ENCODE assay signal across 12 mouse cellular contexts in genomic region chr2:122297271-122298095, GRCm38 (mm10). TPM values are rescaled to one million over a fixed set of nuclear protein-coding genes. Genes with fewer than 3 reads are reported as not detected.
A peak's percentile ranks its signal among the peaks of the same experiment; 100 is the strongest.
DNase-seq lines count a peak whose midpoint lies in the region; ATAC-seq lines count a peak whose summit lies in the region.
"Had no signal": no experiment of that assay in that cellular context is flagged by ENCODE, and none has a peak within 500 bp of the region (broad histone marks: within the 10 kb centered on the region; RNA-seq: fewer than 3 reads in every experiment).

No protein-coding gene starts in this region.

- no peak overlapping the region for H3K27ac ChIP-seq in heart, embryonic 12.5 days (ENCODE audit: poor library complexity, severe bottlenecking)
- no peak overlapping the region for H3K27ac ChIP-seq in embryonic facial prominence, embryonic 10.5 days (replicated peaks)
- no peak overlapping the region for H3K27ac ChIP-seq in intestine, embryonic 14.5 days (ENCODE audit: low read depth)
- no peak overlapping the region for H3K27ac ChIP-seq in neural tube, embryonic 13.5 days (replicated peaks)

- no peak overlapping the region for H3K9ac ChIP-seq in heart, embryonic 12.5 days
- H3K9ac ChIP-seq in intestine, embryonic 14.5 days (ENCODE audit: low read length): no peak overlapping the region
- H3K9ac ChIP-seq in neural tube, embryonic 13.5 days: peak overlapping the region; percentile 26; the same call in 1 of the 2 replicates

- H3K4me3 ChIP-seq in heart, embryonic 12.5 days: peak overlapping the region; percentile 36
- H3K4me3 ChIP-seq in embryonic facial prominence, embryonic 10.5 days: peak overlapping the region; percentile 36
- H3K4me3 ChIP-seq in intestine, embryonic 14.5 days (ENCODE audit: low read depth, low read length): no peak overlapping the region; the same call in 1 of the 2 replicates
- peak overlapping the region; percentile 20 for H3K4me3 ChIP-seq in neural tube, embryonic 13.5 days
- H3K4me3 ChIP-seq: erythroblast, embryonic 14.5 days had no signal

- no peak for ATAC-seq in heart, embryonic 12.5 days (ENCODE audit: insufficient number of reproducible peaks, low FRiP score)
- no peak for ATAC-seq in intestine, embryonic 14.5 days (replicated peaks; ENCODE audit: low FRiP score, low TSS enrichment, low read depth)
- ATAC-seq in neural tube, embryonic 13.5 days (ENCODE audit: low read depth): no peak
- ATAC-seq in frontal cortex, adult (ENCODE audit: low TSS enrichment): no peak

- WGBS in heart, embryonic 12.5 days: 1% methylated on average over 35 of the region's 35 CpGs
- WGBS in embryonic facial prominence, embryonic 10.5 days: 1% methylated on average over 35 of the region's 35 CpGs
- WGBS in intestine, embryonic 14.5 days: 1% methylated on average over 35 of the region's 35 CpGs
- WGBS in neural tube, embryonic 13.5 days: 1% methylated on average over 35 of the region's 35 CpGs

- DNase-seq in heart, adult 9 months (ENCODE audit: low spot score in 2 of 2): no peak
- peak; percentile 55 for DNase-seq in embryonic facial prominence, embryonic 10.5 days (ENCODE audit: low spot score)
- DNase-seq in intestine, embryonic 14.5 days (ENCODE audit: low spot score): peak; percentile 58
- DNase-seq in frontal cortex, postnatal 14 days (ENCODE audit: low spot score in 2 of 2): no peak
- no peak for DNase-seq in right cerebral cortex, postnatal 25 days
- DNase-seq: kidney, postnatal 36 days; thymus, postnatal 36 days had no signal

- peak overlapping the region; percentile 65 for H3K4me2 ChIP-seq in heart, embryonic 12.5 days
- peak overlapping the region; percentile 26; the same call in 1 of the 2 replicates for H3K4me2 ChIP-seq in intestine, embryonic 14.5 days (ENCODE audit: low read length)
- peak overlapping the region; percentile 39 for H3K4me2 ChIP-seq in neural tube, embryonic 13.5 days

- H3K27me3 ChIP-seq in heart, embryonic 12.5 days (replicated peaks): peaks cover 96% of the 10 kb centered on the region
- H3K27me3 ChIP-seq in embryonic facial prominence, embryonic 10.5 days (replicated peaks; ENCODE audit: low read depth, poor library complexity, severe bottlenecking): peaks cover 98% of the 10 kb centered on the region
- H3K27me3 ChIP-seq in intestine, embryonic 14.5 days (replicated peaks; ENCODE audit: control insufficient read depth, insufficient read depth, low read length): peaks cover 83% of the 10 kb centered on the region
- H3K27me3 ChIP-seq in neural tube, embryonic 13.5 days: peaks cover 100% of the 10 kb centered on the region

- peaks cover 40% of the 10 kb centered on the region for H3K4me1 ChIP-seq in heart, embryonic 12.5 days (replicated peaks)
- peaks cover 48% of the 10 kb centered on the region for H3K4me1 ChIP-seq in embryonic facial prominence, embryonic 10.5 days
- peaks cover 11% of the 10 kb centered on the region for H3K4me1 ChIP-seq in intestine, embryonic 14.5 days (replicated peaks; ENCODE audit: control insufficient read depth, insufficient read depth, low read length)
- peaks cover 40% of the 10 kb centered on the region for H3K4me1 ChIP-seq in neural tube, embryonic 13.5 days (replicated peaks)

- H3K9me3 ChIP-seq in heart, embryonic 12.5 days (replicated peaks): no peaks in the 10 kb centered on the region
- no peaks in the 10 kb centered on the region for H3K9me3 ChIP-seq in embryonic facial prominence, embryonic 10.5 days
- H3K9me3 ChIP-seq in intestine, embryonic 14.5 days (ENCODE audit: control insufficient read depth, low read length): no peaks in the 10 kb centered on the region
- no peaks in the 10 kb centered on the region for H3K9me3 ChIP-seq in neural tube, embryonic 13.5 days

- H3K36me3 ChIP-seq in heart, embryonic 12.5 days: no peaks in the 10 kb centered on the region
- H3K36me3 ChIP-seq in embryonic facial prominence, embryonic 10.5 days (replicated peaks): no peaks in the 10 kb centered on the region
- H3K36me3 ChIP-seq in intestine, embryonic 14.5 days (ENCODE audit: control insufficient read depth, insufficient read depth, low read length): no peaks in the 10 kb centered on the region
- no peaks in the 10 kb centered on the region for H3K36me3 ChIP-seq in neural tube, embryonic 13.5 days

RNA-seq across cellular contexts. Expression of gene Duox2, which starts 0.8 kb away (rescaled TPM):
- 0.13 TPM in 2 replicates for polyA plus RNA-seq in heart, embryonic 12.5 days (2016; fragmentation: Nextera tagmentation; extraction: Ambion mirVana)
- not detected in 2 replicates for polyA plus RNA-seq in embryonic facial prominence, embryonic 10.5 days (2016; fragmentation: Nextera tagmentation; extraction: Ambion mirVana)
- 0.09 and 0.12 TPM in 2 replicates for polyA plus RNA-seq in intestine, embryonic 14.5 days (2014; fragmentation: Nextera tagmentation; extraction: Ambion mirVana)
- not detected in 2 replicates for polyA plus RNA-seq in neural tube, embryonic 13.5 days (2015; fragmentation: Nextera tagmentation; extraction: Ambion mirVana)
- polyA plus RNA-seq: erythroblast, embryonic 14.5 days had no signal

RNA-seq across cellular contexts. Expression of gene Duoxa2, which starts 1.2 kb away (rescaled TPM):
- not detected in 2 replicates for polyA plus RNA-seq in heart, embryonic 12.5 days (2016; fragmentation: Nextera tagmentation; extraction: Ambion mirVana)
- polyA plus RNA-seq in embryonic facial prominence, embryonic 10.5 days (2016; fragmentation: Nextera tagmentation; extraction: Ambion mirVana): 0.09 TPM in 1 of 2 replicates, not detected in the other
- polyA plus RNA-seq in intestine, embryonic 14.5 days (2014; fragmentation: Nextera tagmentation; extraction: Ambion mirVana): 0.18 TPM in 1 of 2 replicates, not detected in the other
- polyA plus RNA-seq in neural tube, embryonic 13.5 days (2015; fragmentation: Nextera tagmentation; extraction: Ambion mirVana): not detected in 2 replicates
- polyA plus RNA-seq: C2C12; erythroblast, embryonic 14.5 days had no signal

RNA-seq across cellular contexts. Expression of gene Duoxa1, which starts 16.0 kb away (rescaled TPM):
- polyA plus RNA-seq in heart, embryonic 12.5 days (2016; fragmentation: Nextera tagmentation; extraction: Ambion mirVana): not detected in 2 replicates
- 0.27 TPM in 1 of 2 replicates, not detected in the other for polyA plus RNA-seq in embryonic facial prominence, embryonic 10.5 days (2016; fragmentation: Nextera tagmentation; extraction: Ambion mirVana)
- polyA plus RNA-seq in intestine, embryonic 14.5 days (2014; fragmentation: Nextera tagmentation; extraction: Ambion mirVana): not detected in 2 replicates
- polyA plus RNA-seq in neural tube, embryonic 13.5 days (2015; fragmentation: Nextera tagmentation; extraction: Ambion mirVana): 0.29 TPM in 1 of 2 replicates, not detected in the other
- polyA plus RNA-seq: erythroblast, embryonic 14.5 days had no signal

RNA-seq across cellular contexts. Expression of gene Duox1, which starts 18.0 kb away (rescaled TPM):
- polyA plus RNA-seq in heart, embryonic 12.5 days (2016; fragmentation: Nextera tagmentation; extraction: Ambion mirVana): 0.04 and 0.05 TPM in 2 replicates
- 0.07 TPM in 1 of 2 replicates, not detected in the other for polyA plus RNA-seq in embryonic facial prominence, embryonic 10.5 days (2016; fragmentation: Nextera tagmentation; extraction: Ambion mirVana)
- 0.05 TPM in 1 of 2 replicates, not detected in the other for polyA plus RNA-seq in intestine, embryonic 14.5 days (2014; fragmentation: Nextera tagmentation; extraction: Ambion mirVana)
- polyA plus RNA-seq in neural tube, embryonic 13.5 days (2015; fragmentation: Nextera tagmentation; extraction: Ambion mirVana): 0.06 and 0.13 TPM in 2 replicates
- polyA plus RNA-seq: erythroblast, embryonic 14.5 days had no signal

Comparison
In these comparisons a context has a peak if more than half of its experiments do, and no peak if none do; other contexts are left out.
1. DNase-seq: peak in embryonic facial prominence, embryonic 10.5 days (single experiment) and intestine, embryonic 14.5 days (single experiment); none in heart, adult 9 months (0 of 2), frontal cortex, postnatal 14 days (0 of 2) and right cerebral cortex, postnatal 25 days (single experiment).
2. Peak in every context shown above with its lines, with median percentiles within 50 percentile points of each other: H3K4me2 ChIP-seq.